Mouse (Mus musculus) embryonic facial prominence, embryonic 14.5 days (tissue): ENCODE data around the gene Zfp963. TPM values are rescaled to one million over a fixed set of nuclear protein-coding genes. Genes with fewer than 3 reads are reported as not detected.

Experiments used
- ATAC-seq: fragments of 200-750 bp; cut with Nextera tagmentation; 2 replicates; pipeline ENCODE4 v1.8.0; 2017; ENCODE audit warnings: low read depth, moderate number of reproducible peaks, moderate TSS enrichment
- DNase-seq: peaks from one replicate; pipeline ENCODE4 v3.0.0-alpha.2; 2015; ENCODE audit warnings: low spot score
- H3K27ac ChIP-seq: fragments of 300-500 bp; sonication (generic); replicated peaks from 2 replicates; pipeline ENCODE4 v1.5.1; 2014; ENCODE audit warnings: low read depth, mild to moderate bottlenecking, low read length, moderate library complexity
- H3K27me3 ChIP-seq: fragments of 300-500 bp; sonication (generic); replicated peaks from 2 replicates; pipeline ENCODE4 v1.6.1; 2014; ENCODE audit warnings: low read length; ENCODE audit not compliant: control insufficient read depth, insufficient read depth
- H3K36me3 ChIP-seq: fragments of 300-500 bp; sonication (generic); 2 replicates; pipeline ENCODE4 v1.6.1; 2014; ENCODE audit warnings: low read length, mixed read lengths; ENCODE audit not compliant: control insufficient read depth, insufficient read depth
- H3K4me1 ChIP-seq: fragments of 300-500 bp; sonication (generic); 2 replicates; pipeline ENCODE4 v1.6.1; 2014; ENCODE audit warnings: antibody characterized with exemption, low read length; ENCODE audit not compliant: control insufficient read depth, insufficient read depth
- H3K4me2 ChIP-seq: fragments of 300-500 bp; sonication (generic); 2 replicates; pipeline ENCODE4 v1.6.1; 2014; ENCODE audit warnings: low read depth, mild to moderate bottlenecking, low read length, moderate library complexity, mixed read lengths
- H3K4me3 ChIP-seq: fragments of 300-500 bp; sonication (generic); 2 replicates; pipeline ENCODE4 v1.5.1; 2014; ENCODE audit warnings: low read depth, mild to moderate bottlenecking, low read length
- H3K9ac ChIP-seq: fragments of 300-500 bp; sonication (generic); 2 replicates; pipeline ENCODE4 v1.6.1; 2014; ENCODE audit warnings: low read depth, mild to moderate bottlenecking, low read length, moderate library complexity, mixed read lengths
- H3K9me3 ChIP-seq: fragments of 300-500 bp; sonication (generic); 2 replicates; pipeline ENCODE4 v1.6.1; 2016; ENCODE audit warnings: low read length; ENCODE audit not compliant: control insufficient read depth
- WGBS: fragments of 180-500 bp; shearing (Covaris S2); extraction: QIAGEN DNeasy Blood & Tissue Kit; methylation state at CpG from one replicate; pipeline ENCODE4 v1.1.7; 2014; 5-methylcytosine and 5-hydroxymethylcytosine counted together
- polyA plus RNA-seq: library from polyadenylated mRNA; unstranded; fragments of >200 nt; fragmentation: Nextera tagmentation; extraction: Ambion mirVana; gene quantifications from 2 replicates; pipeline ENCODE4 v1.2.1, GENCODE M21; 2014

Zfp963 gene
- polyA plus RNA-seq = 6.4 and 8.3 TPM in 2 replicates

DNA sequence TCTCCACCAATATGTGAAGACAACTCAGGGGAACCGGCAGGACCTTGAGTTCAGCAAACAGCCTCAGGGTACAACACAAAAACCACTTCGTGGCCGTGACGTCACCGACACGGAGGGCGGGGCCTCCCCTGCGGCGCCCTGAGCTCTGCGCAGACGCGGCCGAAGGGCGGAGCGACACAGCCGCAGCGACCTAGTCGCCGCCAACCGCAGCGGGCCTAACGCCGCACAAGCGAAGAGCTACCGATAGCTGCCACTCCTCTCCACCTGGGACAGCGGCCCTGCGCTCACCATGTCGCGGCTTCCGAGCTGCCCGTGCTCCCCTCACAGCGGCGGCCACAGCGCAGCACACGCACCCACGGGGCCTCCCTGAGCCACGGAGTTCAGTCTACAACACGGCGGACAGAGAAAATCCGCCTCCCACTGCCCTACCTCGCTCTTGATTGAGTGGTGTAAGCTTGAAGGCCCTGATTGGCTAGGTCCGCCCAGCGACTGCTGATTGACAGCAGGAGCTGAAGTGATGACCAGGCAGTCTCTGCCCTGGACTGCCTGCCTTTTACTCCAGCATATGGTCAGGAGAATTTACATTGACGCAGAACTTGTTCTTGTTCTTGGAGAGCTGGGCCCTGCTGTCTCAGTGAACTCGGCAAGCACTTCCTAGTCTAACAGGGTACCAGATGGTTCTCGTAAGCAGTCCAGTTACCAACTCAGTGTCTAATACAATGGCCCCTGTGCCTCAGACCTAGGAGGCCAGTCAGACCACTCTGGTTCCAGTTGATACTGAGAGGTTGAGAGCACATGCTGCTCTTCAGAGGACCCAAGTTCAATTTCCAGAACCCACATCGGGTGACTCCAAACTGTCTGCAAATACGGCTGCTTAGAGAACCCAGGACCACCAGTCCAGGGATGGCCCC lies at the start of gene Zfp963:
Gene Zfp963 (minus strand): TSS at position 427 of the 911 bp plus-strand sequence.
- Histone ChIP-seq H3K9ac (peak within 1 kb of the TSS; percentile 88), H3K27ac (peak within 1 kb of the TSS; percentile 97), H3K36me3 (peaks cover 4% of the 10 kb centered on the region; the same call in 1 of the 2 replicates), H3K4me2 (peak within 1 kb of the TSS; percentile 51), H3K9me3 (no peaks in the 10 kb centered on the region), H3K27me3 (no peaks in the 10 kb centered on the region), H3K4me3 (peak within 1 kb of the TSS; percentile 54), H3K4me1 (peaks cover 11% of the 10 kb centered on the region; the same call in 1 of the 2 replicates)
- WGBS = 4% methylated on average over 45 of the region's 48 CpGs
- ATAC-seq (peak; percentile 99), DNase-seq (peak; percentile 97)

GRCm38 (mm10) chr8:69799261-69799660 lies 49.5 kb upstream of the Zfp963 start:
- H3K27me3 ChIP-seq = no peaks in the 10 kb centered on the region
- no peak overlapping the region for H3K9ac ChIP-seq
- ATAC-seq (no peak), DNase-seq (no peak)
- H3K4me2 ChIP-seq = no peak overlapping the region
- H3K9me3 ChIP-seq = no peaks in the 10 kb centered on the region
- no peak overlapping the region for H3K27ac ChIP-seq
- H3K4me3 ChIP-seq = no peak overlapping the region
- H3K4me1 ChIP-seq = no peaks in the 10 kb centered on the region
- WGBS = 90% methylated on average over 8 of the region's 8 CpGs
- peaks cover 100% of the 10 kb centered on the region for H3K36me3 ChIP-seq

DNA sequence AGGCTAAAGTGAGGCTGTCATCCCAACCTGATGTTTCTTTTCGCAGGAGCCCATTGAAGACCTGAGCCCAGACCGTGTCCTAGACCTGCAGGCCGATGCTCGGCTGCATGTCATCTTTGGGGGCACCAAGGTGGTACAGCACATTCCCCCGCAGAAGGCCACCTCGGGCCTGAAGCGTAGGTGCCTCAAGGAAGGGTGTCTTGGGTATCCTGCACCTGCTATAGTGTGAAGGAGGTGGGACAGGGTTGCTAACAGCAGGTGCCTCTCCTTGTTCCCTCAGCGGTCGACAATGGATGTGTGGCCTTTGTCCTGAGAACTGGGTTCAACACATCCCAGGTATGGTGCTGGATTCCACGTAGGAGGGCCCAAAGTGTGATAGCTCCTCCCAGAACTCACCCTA lies 47.9 kb upstream of the Zfp963 start:
- H3K27me3 ChIP-seq = no peaks in the 10 kb centered on the region
- no peak overlapping the region for H3K4me3 ChIP-seq
- 95% methylated on average over 10 of the region's 10 CpGs for WGBS
- H3K4me2 ChIP-seq = no peak overlapping the region
- H3K4me1 ChIP-seq = peaks cover 3% of the 10 kb centered on the region; the same call in 1 of the 2 replicates
- no peak overlapping the region for H3K27ac ChIP-seq
- peaks cover 96% of the 10 kb centered on the region for H3K36me3 ChIP-seq
- H3K9me3 ChIP-seq = no peaks in the 10 kb centered on the region
- H3K9ac ChIP-seq = no peak overlapping the region
- ATAC-seq (no peak), DNase-seq (no peak)

DNA sequence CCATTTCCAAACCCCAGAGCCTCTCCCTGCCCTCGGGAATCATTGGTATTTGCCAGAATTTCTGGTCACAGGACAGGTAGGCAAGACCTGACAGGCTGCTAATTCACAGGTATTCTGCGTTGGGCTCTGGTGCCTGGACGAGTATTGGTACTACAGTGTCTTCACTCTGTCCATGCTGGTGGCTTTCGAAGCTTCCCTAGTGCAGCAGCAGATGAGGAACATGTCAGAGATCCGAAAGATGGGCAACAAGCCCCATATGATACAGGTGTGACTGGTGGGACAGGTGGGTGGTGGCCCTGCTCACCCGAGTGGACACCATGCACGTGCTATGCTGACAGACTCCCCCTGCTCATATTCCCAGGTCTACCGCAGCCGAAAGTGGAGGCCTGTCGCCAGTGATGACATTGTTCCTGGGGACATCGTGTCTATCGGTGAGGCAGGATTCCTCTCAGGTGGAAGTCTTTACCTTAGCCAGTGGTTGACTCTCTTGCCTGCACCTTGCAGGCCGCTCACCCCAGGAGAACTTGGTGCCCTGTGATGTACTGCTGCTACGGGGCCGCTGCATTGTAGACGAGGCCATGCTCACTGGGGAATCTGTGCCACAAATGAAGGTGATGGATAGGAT lies 47.1 kb upstream of the Zfp963 start:
- Histone ChIP-seq H3K36me3 (peaks cover 88% of the 10 kb centered on the region), H3K27ac (no peak overlapping the region), H3K27me3 (no peaks in the 10 kb centered on the region), H3K9ac (no peak overlapping the region), H3K4me1 (peaks cover 10% of the 10 kb centered on the region), H3K4me3 (no peak overlapping the region), H3K9me3 (no peaks in the 10 kb centered on the region), H3K4me2 (no peak overlapping the region)
- ATAC-seq (no peak), DNase-seq (no peak)
- 94% methylated on average over 16 of the region's 16 CpGs for WGBS

DNA sequence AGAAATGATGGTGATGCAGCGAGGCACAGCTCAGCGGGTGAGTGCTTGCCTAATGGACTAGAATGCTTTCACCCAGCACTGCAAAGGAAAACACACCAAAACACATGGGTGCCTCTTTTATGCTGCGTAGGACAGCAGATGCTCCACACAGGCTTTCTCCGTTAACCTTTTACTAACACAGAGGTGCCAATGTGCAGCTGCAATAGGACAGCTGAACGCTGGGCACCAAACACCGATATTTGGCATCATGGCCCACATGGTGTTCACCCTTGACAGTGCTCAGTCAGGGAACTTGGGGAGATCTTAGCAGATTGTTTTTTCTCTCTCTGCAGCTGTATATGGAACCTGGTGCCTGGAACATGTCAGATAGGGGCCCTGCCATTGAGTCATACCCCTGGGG lies 45.1 kb upstream of the Zfp963 start:
- Histone ChIP-seq H3K4me3 (no peak overlapping the region), H3K27me3 (no peaks in the 10 kb centered on the region), H3K27ac (no peak overlapping the region), H3K36me3 (peaks cover 68% of the 10 kb centered on the region), H3K4me1 (peaks cover 15% of the 10 kb centered on the region), H3K4me2 (no peak overlapping the region), H3K9ac (no peak overlapping the region), H3K9me3 (no peaks in the 10 kb centered on the region)
- no peak for DNase-seq
- ATAC-seq = no peak
- 93% methylated on average over 6 of the region's 6 CpGs for WGBS

GRCm38 (mm10) chr8:69794096-69794495 lies 44.3 kb upstream of the Zfp963 start:
- peaks cover 60% of the 10 kb centered on the region for H3K36me3 ChIP-seq

GRCm38 (mm10) chr8:69793666-69794065 lies 43.9 kb upstream of the Zfp963 start:
- Histone ChIP-seq H3K4me3 (no peak overlapping the region), H3K36me3 (peaks cover 56% of the 10 kb centered on the region), H3K4me2 (no peak overlapping the region), H3K27me3 (no peaks in the 10 kb centered on the region), H3K27ac (no peak overlapping the region), H3K9me3 (no peaks in the 10 kb centered on the region), H3K4me1 (peaks cover 17% of the 10 kb centered on the region), H3K9ac (no peak overlapping the region)
- 81% methylated on average over 4 of the region's 4 CpGs for WGBS
- ATAC-seq = no peak
- DNase-seq = no peak

More at GRCm38 (mm10) chr8:69794096-69794495, 44.3 kb upstream of the Zfp963 start:
- no peak overlapping the region for H3K9ac ChIP-seq
- peaks cover 17% of the 10 kb centered on the region for H3K4me1 ChIP-seq
- no peaks in the 10 kb centered on the region for H3K9me3 ChIP-seq
- H3K4me3 ChIP-seq = no peak overlapping the region
- H3K27me3 ChIP-seq = no peaks in the 10 kb centered on the region
- H3K27ac ChIP-seq = no peak overlapping the region
- 98% methylated on average over 3 of the region's 3 CpGs for WGBS
- DNase-seq (no peak), ATAC-seq (no peak)
- H3K4me2 ChIP-seq = no peak overlapping the region

- H3K27me3 ChIP-seq = no peaks in the 10 kb centered on the region
- H3K9me3 ChIP-seq = no peaks in the 10 kb centered on the region
- H3K9ac ChIP-seq = peak overlapping the region; percentile 94
- peak; percentile 55 for ATAC-seq
- peak; percentile 23 for DNase-seq
- under 1% methylated on average over 38 of the region's 48 CpGs for WGBS
- peaks cover 17% of the 10 kb centered on the region for H3K4me1 ChIP-seq
- H3K4me3 ChIP-seq = peak overlapping the region; percentile 100
- H3K27ac ChIP-seq = peak overlapping the region; percentile 89
- peak overlapping the region; percentile 76 for H3K4me2 ChIP-seq
- H3K36me3 ChIP-seq = peaks cover 35% of the 10 kb centered on the region
These were observed 41.8 kb upstream of the Zfp963 start for GRCm38 (mm10) chr8:69791415-69792068.
